Mouse (Mus musculus) neural tube, postnatal 0 days (tissue): Measurements from ENCODE around the gene Dync2li1. TPM values are rescaled to one million over a fixed set of nuclear protein-coding genes. Genes with fewer than 3 reads are reported as not detected.

Experiments used
- polyA plus RNA-seq: library from polyadenylated mRNA; unstranded; fragments of >200 nt; fragmentation: Nextera tagmentation; extraction: Ambion mirVana; gene quantifications from 2 replicates; pipeline ENCODE4 v1.2.1, GENCODE M21; 2015

Dync2li1 gene
- 29.8 and 31.2 TPM in 2 replicates for polyA plus RNA-seq

DNA sequence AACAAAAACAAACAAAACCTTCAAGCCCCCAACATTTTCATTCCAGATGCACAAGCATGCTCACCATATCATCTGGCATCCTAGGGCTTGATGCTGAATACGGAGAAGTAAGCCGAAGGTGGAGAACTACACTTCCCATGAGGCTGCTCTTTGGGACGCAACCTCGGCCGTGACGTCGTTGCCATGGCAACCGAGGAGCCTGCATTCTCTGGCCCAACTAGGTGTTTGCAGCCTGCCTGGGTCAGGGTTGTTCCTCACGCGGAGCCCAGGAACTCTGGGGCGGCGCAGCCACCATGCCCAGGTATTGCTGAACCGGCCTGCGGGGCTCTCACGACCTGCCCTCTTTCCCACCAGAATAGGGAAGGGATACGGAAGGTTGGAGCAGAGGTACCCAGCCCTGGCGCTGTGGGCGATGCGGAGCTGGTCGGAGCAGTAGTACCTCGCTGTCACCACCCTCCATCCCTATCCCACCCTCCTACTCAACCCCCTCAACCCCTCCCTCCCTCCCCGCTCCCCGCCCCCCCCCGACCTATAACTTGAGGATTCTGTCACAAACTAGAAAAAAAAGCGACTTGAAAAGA is at the start of gene Dync2li1:
Dync2li1 (plus strand) TSS at position 221 of the 581 bp plus-strand sequence.

DNA sequence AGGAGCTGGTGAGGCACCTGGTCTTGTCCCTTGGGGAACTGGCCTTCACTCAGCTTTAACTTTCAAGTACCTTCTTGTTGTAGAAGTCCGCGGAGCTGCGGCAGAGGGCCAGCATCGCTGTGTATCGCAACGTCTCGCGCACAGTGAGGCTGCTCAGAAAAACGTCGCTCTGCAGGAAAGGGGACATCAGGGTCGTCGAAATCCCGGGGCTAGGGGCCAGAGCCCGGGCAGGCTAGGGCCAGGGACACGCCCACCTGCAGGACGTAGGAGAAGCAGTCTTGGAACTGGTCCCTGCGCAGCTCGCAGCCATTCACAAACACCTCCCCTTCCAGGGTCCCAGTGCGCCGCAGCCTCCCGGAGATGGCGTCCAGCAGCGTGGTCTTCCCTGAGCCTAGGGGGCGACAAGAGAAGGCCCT is 49.7 kb downstream of the Dync2li1 start, which contains the start of gene Abcg8:
Abcg8 (plus strand) TSS at position 352 of the 416 bp plus-strand sequence.

DNA sequence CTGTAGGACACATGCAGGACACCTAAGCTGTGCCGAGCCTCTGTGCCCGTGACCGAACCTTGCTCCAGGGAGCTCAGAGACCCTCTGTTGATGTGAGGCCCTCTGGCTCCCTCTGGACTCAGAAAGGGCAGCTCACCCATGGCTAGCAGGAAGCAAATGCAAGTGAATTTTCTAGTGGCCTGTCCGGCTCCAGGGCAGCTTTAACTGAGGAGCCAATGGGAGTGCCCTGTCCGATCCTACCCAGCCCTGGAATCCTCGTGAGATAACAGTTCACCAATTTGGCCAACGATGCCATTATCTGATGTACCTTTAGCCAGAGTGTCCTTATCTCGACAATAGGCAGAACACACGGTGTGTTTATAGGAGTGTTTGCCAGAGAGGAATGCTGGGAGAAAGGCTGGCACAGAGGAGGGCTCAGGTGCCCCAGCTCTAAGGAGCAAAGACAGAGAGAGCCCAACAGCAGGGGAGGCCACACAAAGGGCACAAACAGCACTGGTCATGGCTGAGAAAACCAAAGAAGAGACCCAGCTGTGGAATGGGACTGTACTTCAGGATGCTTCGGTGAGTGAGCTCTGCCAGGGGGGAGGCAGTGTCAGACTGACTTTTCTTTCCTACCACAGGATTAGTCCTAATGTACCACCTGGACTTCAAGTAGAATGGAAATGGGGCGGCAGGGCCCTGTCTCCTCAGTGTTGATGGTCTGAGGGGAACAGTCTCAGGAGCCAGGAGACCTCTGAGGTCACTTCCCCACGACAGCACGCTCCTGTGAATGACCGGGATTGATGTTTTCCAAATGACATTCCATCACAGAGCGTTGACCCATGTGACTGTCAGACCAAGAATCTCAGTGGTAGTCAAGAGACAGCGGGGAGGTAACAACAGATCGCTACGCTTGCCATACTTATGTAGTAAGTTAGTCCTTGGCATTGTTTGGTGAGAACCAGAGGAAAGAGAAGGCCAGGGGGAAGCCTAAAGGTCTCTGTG is 56.7 kb downstream of the Dync2li1 start, which contains the start of gene Abcg5:
Abcg5 (minus strand) TSS at position 278 of the 984 bp plus-strand sequence.

Other genes with a start within 250 kb of the Dync2li1 start
- 3.3 and 3.4 TPM in 2 replicates for gene Thada, start 160.3 kb upstream of the Dync2li1 start, polyA plus RNA-seq
- gene Plekhh2, start 114.6 kb upstream of the Dync2li1 start, polyA plus RNA-seq: 1.1 and 1.4 TPM in 2 replicates
- 0.12 TPM in 1 of 2 replicates, not detected in the other for gene Abcg8, start 49.8 kb downstream of the Dync2li1 start, polyA plus RNA-seq
- 1.0 and 1.6 TPM in 2 replicates for gene Abcg5, start 56.5 kb downstream of the Dync2li1 start, polyA plus RNA-seq
- 35.2 and 37.5 TPM in 2 replicates for gene Lrpprc, start 164.3 kb downstream of the Dync2li1 start, polyA plus RNA-seq